Mouse (Mus musculus): ENCODE measurements around the gene Hoxd8. TPM values are rescaled to one million over a fixed set of nuclear protein-coding genes. Genes with fewer than 3 reads are reported as not detected.

Gene Hoxd8
- polyA plus RNA-seq, 1 experiment from 2014 or later, result 2.6 TPM

DNA sequence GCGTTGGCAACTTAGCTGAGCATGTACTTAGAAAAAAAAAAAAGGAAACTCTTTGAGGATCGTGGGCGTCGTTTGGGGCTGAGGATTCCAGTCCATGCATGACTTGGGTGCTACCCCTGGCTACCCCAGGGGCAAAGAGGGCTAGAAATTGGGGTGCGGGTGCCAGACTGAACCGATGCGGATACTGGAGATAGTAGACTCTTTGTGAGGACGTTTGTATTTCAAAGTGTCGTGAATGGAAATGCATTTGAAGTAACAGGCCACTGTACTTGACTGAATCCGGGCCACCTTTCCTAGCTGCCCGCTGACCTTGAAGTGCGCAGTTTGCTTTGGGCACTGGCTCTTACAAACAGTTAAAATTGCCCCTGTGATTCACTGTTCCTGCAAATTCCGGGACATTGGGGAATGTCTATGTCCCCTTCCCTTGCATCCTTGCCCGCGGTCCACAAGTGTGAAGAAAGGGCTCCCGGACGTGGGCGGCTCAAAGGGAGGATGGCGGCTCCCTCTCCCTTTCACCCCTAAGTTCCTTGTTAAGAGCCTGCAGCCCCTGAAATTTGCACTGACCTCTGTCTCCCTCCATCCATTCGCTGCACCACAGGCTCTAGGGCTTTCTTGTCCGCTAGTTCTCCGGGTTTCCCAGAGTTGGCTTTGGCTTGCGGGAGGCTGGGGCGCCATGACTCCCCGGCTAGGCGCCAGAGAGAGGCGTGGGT lies 17.3 kb upstream of the Hoxd8 start:
- Histone ChIP-seq H3K27ac (ENCODE audit: low read length) (no peak overlapping the region), H3K36me3 (ENCODE audit: control insufficient read depth, insufficient read depth, low read length) (no peaks in the 10 kb centered on the region), H3K27me3 (ENCODE audit: control insufficient read depth, insufficient read depth, low read length) (peaks cover 79% of the 10 kb centered on the region), H3K4me3 (ENCODE audit: low read depth, low read length) (no peak overlapping the region), H3K9me3 (ENCODE audit: control insufficient read depth, low read depth, low read length) (no peaks in the 10 kb centered on the region), H3K4me1 (ENCODE audit: control insufficient read depth, insufficient read depth, low read length) (no peaks in the 10 kb centered on the region), H3K9ac (replicated peaks; ENCODE audit: low read depth, low read length) (no peak overlapping the region), H3K4me2 (replicated peaks; ENCODE audit: low read depth, low read length) (no peak overlapping the region)
- ATAC-seq (ENCODE audit: insufficient number of reproducible peaks, insufficient read depth, low FRiP score, low read depth), result no peak
- WGBS, result under 1% methylated on average over 27 of the region's 27 CpGs

DNA sequence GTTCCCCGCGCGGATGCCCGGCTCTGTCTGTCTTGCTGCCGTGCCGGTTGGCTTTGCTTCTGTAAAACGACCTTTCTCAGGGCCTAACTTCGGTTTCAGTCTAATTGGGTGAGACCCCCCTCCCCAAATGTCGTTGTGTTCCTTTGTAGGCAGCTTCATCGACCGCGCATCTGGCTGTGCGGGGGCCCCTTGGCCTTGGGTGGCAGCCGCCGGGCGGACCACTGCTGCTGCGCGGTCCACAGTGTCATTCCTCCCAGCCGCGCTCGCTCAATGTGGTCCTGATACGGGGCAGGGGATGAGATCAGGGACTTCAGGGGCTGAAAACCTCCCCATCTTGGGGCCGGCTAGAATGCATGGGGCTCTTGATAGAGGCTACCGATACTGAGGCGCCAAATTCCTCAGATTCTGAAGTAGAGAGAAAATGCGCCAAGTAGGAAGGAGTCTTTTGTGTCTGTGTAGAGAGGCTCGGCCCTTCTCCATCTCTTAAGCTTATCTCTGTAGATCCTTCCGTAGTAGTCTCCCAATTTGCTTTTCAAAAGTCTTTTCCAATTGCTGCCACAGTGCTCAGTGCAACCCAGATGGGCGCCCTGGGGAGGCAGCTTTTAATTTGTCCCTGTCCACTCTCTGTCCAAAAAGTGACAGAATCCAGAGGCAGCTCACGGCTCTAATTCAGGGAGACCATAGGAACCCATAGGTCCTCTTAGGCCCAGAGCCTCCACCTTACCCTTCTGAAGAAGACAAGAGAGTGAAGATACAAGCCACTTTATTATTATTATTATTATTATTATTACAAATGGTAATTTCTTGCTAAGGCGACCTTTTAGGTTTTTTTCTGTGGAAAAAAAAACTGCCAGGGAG lies 16.5 kb upstream of the Hoxd8 start:
- no peak overlapping the region for H3K4me3 ChIP-seq (ENCODE audit: low read depth, low read length)
- ATAC-seq (ENCODE audit: insufficient number of reproducible peaks, insufficient read depth, low FRiP score, low read depth), result no peak
- 1% methylated on average over 31 of the region's 31 CpGs for WGBS
- no peak overlapping the region for H3K4me2 ChIP-seq (replicated peaks; ENCODE audit: low read depth, low read length)
- no peaks in the 10 kb centered on the region for H3K4me1 ChIP-seq (ENCODE audit: control insufficient read depth, insufficient read depth, low read length)
- H3K27ac ChIP-seq (ENCODE audit: low read length), result no peak overlapping the region
- H3K27me3 ChIP-seq (ENCODE audit: control insufficient read depth, insufficient read depth, low read length), result peaks cover 77% of the 10 kb centered on the region
- H3K36me3 ChIP-seq (ENCODE audit: control insufficient read depth, insufficient read depth, low read length), result no peaks in the 10 kb centered on the region
- no peak overlapping the region for H3K9ac ChIP-seq (replicated peaks; ENCODE audit: low read depth, low read length)
- no peaks in the 10 kb centered on the region for H3K9me3 ChIP-seq (ENCODE audit: control insufficient read depth, low read depth, low read length)

DNA sequence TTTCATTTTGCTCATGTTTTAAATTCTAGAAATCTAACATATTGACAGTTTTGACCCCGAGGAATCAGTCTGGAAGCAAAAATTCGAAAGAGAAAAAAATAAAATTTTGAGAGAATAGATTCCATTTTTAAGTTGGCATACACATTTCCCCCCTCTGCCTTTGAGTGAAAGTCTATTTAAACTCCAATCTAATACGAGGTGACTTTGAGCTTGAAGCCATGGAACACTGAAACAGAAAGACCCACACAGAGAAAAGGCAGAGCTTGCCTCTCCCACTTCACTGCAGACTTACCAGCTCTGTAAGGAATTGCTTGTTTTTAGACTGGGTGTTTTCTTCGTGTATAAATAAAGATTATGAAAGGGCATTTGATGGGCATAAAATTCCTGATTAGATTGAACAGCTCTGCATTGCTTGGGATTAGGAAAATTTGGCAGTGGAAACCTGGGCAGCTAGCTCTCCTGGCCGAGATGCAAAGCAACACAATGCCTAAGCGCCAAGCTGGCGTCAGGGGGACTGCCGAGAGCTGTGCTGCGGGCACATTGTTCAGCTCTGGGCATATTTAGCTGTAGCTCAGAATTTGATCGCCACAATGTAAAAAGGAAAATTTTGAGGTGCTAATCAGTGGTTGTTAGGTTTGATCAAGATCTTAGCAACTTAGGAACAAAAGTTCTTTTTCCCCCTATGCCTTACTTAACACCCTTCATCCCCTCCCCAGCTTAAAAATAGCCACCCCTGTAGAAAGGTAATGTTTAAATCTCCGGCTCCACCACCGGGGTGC lies 15.4 kb upstream of the Hoxd8 start:
- Histone ChIP-seq H3K9me3 (ENCODE audit: control insufficient read depth, low read depth, low read length) (no peaks in the 10 kb centered on the region), H3K36me3 (ENCODE audit: control insufficient read depth, insufficient read depth, low read length) (no peaks in the 10 kb centered on the region), H3K27ac (ENCODE audit: low read length) (no peak overlapping the region), H3K4me2 (replicated peaks; ENCODE audit: low read depth, low read length) (no peak overlapping the region), H3K4me3 (ENCODE audit: low read depth, low read length) (no peak overlapping the region), H3K4me1 (ENCODE audit: control insufficient read depth, insufficient read depth, low read length) (no peaks in the 10 kb centered on the region), H3K9ac (replicated peaks; ENCODE audit: low read depth, low read length) (no peak overlapping the region), H3K27me3 (ENCODE audit: control insufficient read depth, insufficient read depth, low read length) (peaks cover 74% of the 10 kb centered on the region)
- no peak for ATAC-seq (ENCODE audit: insufficient number of reproducible peaks, insufficient read depth, low FRiP score, low read depth)
- 3% methylated on average over 12 of the region's 12 CpGs for WGBS

GRCm38 (mm10) chr2:74689574-74690337 lies 14.7 kb upstream of the Hoxd8 start:
- H3K4me1 ChIP-seq (ENCODE audit: control insufficient read depth, insufficient read depth, low read length), result no peaks in the 10 kb centered on the region
- H3K36me3 ChIP-seq (ENCODE audit: control insufficient read depth, insufficient read depth, low read length), result no peaks in the 10 kb centered on the region
- no peak overlapping the region for H3K4me3 ChIP-seq (ENCODE audit: low read depth, low read length)
- H3K27ac ChIP-seq (ENCODE audit: low read length), result no peak overlapping the region
- peaks cover 78% of the 10 kb centered on the region for H3K27me3 ChIP-seq (ENCODE audit: control insufficient read depth, insufficient read depth, low read length)
- under 1% methylated on average over 24 of the region's 24 CpGs for WGBS
- no peak overlapping the region for H3K4me2 ChIP-seq (replicated peaks; ENCODE audit: low read depth, low read length)
- H3K9ac ChIP-seq (replicated peaks; ENCODE audit: low read depth, low read length), result no peak overlapping the region
- no peak for ATAC-seq (ENCODE audit: insufficient number of reproducible peaks, insufficient read depth, low FRiP score, low read depth)
- H3K9me3 ChIP-seq (ENCODE audit: control insufficient read depth, low read depth, low read length), result no peaks in the 10 kb centered on the region

DNA sequence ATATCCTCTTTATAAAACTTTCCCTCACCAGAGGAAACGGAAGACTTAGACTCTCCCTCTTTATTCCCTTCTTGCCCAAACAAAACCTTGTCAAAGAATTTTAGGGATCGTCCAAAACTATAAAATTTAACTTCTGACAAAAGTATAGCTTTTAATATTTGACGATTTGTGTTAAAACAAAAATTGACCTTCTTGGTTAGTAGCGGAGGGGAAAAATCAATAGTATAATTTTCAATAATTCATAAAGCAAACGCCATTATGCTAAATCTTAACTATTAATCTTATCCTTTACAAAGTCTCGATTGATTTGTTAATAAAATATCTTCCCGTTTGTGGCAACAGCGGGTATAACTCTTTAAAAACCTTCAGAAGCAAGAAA lies 14.1 kb upstream of the Hoxd8 start:
- H3K27me3 ChIP-seq (ENCODE audit: control insufficient read depth, insufficient read depth, low read length), result peaks cover 78% of the 10 kb centered on the region
- H3K9me3 ChIP-seq (ENCODE audit: control insufficient read depth, low read depth, low read length), result no peaks in the 10 kb centered on the region
- no peak overlapping the region for H3K9ac ChIP-seq (replicated peaks; ENCODE audit: low read depth, low read length)
- no peaks in the 10 kb centered on the region for H3K36me3 ChIP-seq (ENCODE audit: control insufficient read depth, insufficient read depth, low read length)
- H3K4me3 ChIP-seq (ENCODE audit: low read depth, low read length), result no peak overlapping the region
- no peak overlapping the region for H3K4me2 ChIP-seq (replicated peaks; ENCODE audit: low read depth, low read length)
- WGBS, result 8% methylated on average over 8 of the region's 8 CpGs
- ATAC-seq (ENCODE audit: insufficient number of reproducible peaks, insufficient read depth, low FRiP score, low read depth), result no peak
- no peaks in the 10 kb centered on the region for H3K4me1 ChIP-seq (ENCODE audit: control insufficient read depth, insufficient read depth, low read length)
- no peak overlapping the region for H3K27ac ChIP-seq (ENCODE audit: low read length)

GRCm38 (mm10) chr2:74691022-74691951 lies 13.1 kb upstream of the Hoxd8 start, which contains the start of gene Hoxd10:
TSS of gene Hoxd10 (plus strand) at chr2:74691924.
- ATAC-seq (ENCODE audit: insufficient number of reproducible peaks, insufficient read depth, low FRiP score, low read depth), result peak; percentile 49; the same call in 1 of the 2 replicates
- no peaks in the 10 kb centered on the region for H3K9me3 ChIP-seq (ENCODE audit: control insufficient read depth, low read depth, low read length)
- H3K4me3 ChIP-seq (ENCODE audit: low read depth, low read length), result no peak within 1 kb of the TSS
- no peak within 1 kb of the TSS for H3K4me2 ChIP-seq (replicated peaks; ENCODE audit: low read depth, low read length)
- H3K27ac ChIP-seq (ENCODE audit: low read length), result no peak within 1 kb of the TSS
- H3K4me1 ChIP-seq (ENCODE audit: control insufficient read depth, insufficient read depth, low read length), result no peaks in the 10 kb centered on the region
- peaks cover 80% of the 10 kb centered on the region for H3K27me3 ChIP-seq (ENCODE audit: control insufficient read depth, insufficient read depth, low read length)
- H3K9ac ChIP-seq (replicated peaks; ENCODE audit: low read depth, low read length), result no peak within 1 kb of the TSS
- under 1% methylated on average over 56 of the region's 56 CpGs for WGBS
- no peaks in the 10 kb centered on the region for H3K36me3 ChIP-seq (ENCODE audit: control insufficient read depth, insufficient read depth, low read length)

GRCm38 (mm10) chr2:74691995-74692807 lies 12.2 kb upstream of the Hoxd8 start:
- Histone ChIP-seq H3K9ac (replicated peaks; ENCODE audit: low read depth, low read length) (no peak overlapping the region), H3K4me2 (replicated peaks; ENCODE audit: low read depth, low read length) (no peak overlapping the region), H3K4me3 (ENCODE audit: low read depth, low read length) (no peak overlapping the region), H3K36me3 (ENCODE audit: control insufficient read depth, insufficient read depth, low read length) (no peaks in the 10 kb centered on the region), H3K9me3 (ENCODE audit: control insufficient read depth, low read depth, low read length) (no peaks in the 10 kb centered on the region), H3K27me3 (ENCODE audit: control insufficient read depth, insufficient read depth, low read length) (peaks cover 80% of the 10 kb centered on the region), H3K4me1 (ENCODE audit: control insufficient read depth, insufficient read depth, low read length) (no peaks in the 10 kb centered on the region), H3K27ac (ENCODE audit: low read length) (no peak overlapping the region)
- ATAC-seq (ENCODE audit: insufficient number of reproducible peaks, insufficient read depth, low FRiP score, low read depth), result no peak
- WGBS, result 4% methylated on average over 35 of the region's 35 CpGs

Measured in stomach, embryonic 14.5 days (tissue).